Mouse (Mus musculus) naive thymus-derived CD4-positive, alpha-beta T cell, adult 2 months (primary cell): ENCODE data around the gene Senp8.
A peak's percentile ranks its signal among the peaks of the same experiment; 100 is the strongest.
"Not testable (repeated sequence)": the region's sequence is repeated elsewhere in the genome, so short reads cannot be mapped to it uniquely, and the experiment has no call there.

Experiments used
- DNase-seq: peaks from one replicate; pipeline ENCODE4 v3.0.0-alpha.2; 2011; ENCODE audit warnings: low read depth

Gene Senp8

GRCm38 (mm10) chr9:59750267-59751065 is at the start of gene Senp8, which contains the start of gene Myo9a:
Gene Senp8 (minus strand): TSS chr9:59750710.
Gene Myo9a (plus strand): TSS chr9:59750896.
- DNase-seq: peak; percentile 100

- not testable (repeated sequence) for DNase-seq
These were observed 16.5 kb upstream of the Senp8 start for GRCm38 (mm10) chr9:59766966-59767461.

GRCm38 (mm10) chr9:59760515-59760914 is 10.0 kb upstream of the Senp8 start:
- DNase-seq: peak; percentile 43

- not testable (repeated sequence) for DNase-seq
These were observed 6.5 kb upstream of the Senp8 start for GRCm38 (mm10) chr9:59757016-59757415.

- no peak for DNase-seq
These were observed 4.7 kb upstream of the Senp8 start for GRCm38 (mm10) chr9:59755199-59755598.

- peak; percentile 30 for DNase-seq
These were observed 1.5 kb upstream of the Senp8 start for GRCm38 (mm10) chr9:59751966-59752365.

- DNase-seq: no peak
These were observed 614 bp upstream of the Senp8 start for GRCm38 (mm10) chr9:59751066-59751581.

- DNase-seq: peak; percentile 43
These were observed 787 bp downstream of the Senp8 start for GRCm38 (mm10) chr9:59749581-59750265.

- DNase-seq: no peak
These were observed 1.5 kb downstream of the Senp8 start for GRCm38 (mm10) chr9:59748969-59749368.

- DNase-seq: no peak
These were observed 2.1 kb downstream of the Senp8 start for GRCm38 (mm10) chr9:59748387-59748786.

GRCm38 (mm10) chr9:59743903-59744302 is 6.6 kb downstream of the Senp8 start:
- no peak for DNase-seq

GRCm38 (mm10) chr9:59740593-59740992 is 9.9 kb downstream of the Senp8 start:
- no peak for DNase-seq

- DNase-seq: no peak
These were observed 15.1 kb downstream of the Senp8 start for GRCm38 (mm10) chr9:59735394-59735793.

- DNase-seq: no peak
These were observed 17.4 kb downstream of the Senp8 start for GRCm38 (mm10) chr9:59733075-59733474.

- DNase-seq: no peak
These were observed 19.4 kb downstream of the Senp8 start for GRCm38 (mm10) chr9:59731136-59731535.

GRCm38 (mm10) chr9:59727569-59728286 is 22.8 kb downstream of the Senp8 start:
- no peak for DNase-seq

GRCm38 (mm10) chr9:59725515-59725914 is 25.0 kb downstream of the Senp8 start:
- DNase-seq: no peak

- no peak for DNase-seq
These were observed 26.6 kb downstream of the Senp8 start for GRCm38 (mm10) chr9:59723791-59724442.

GRCm38 (mm10) chr9:59723096-59723657 is 27.3 kb downstream of the Senp8 start:
- peak; percentile 83 for DNase-seq

- DNase-seq: no peak
These were observed 29.4 kb downstream of the Senp8 start for GRCm38 (mm10) chr9:59721144-59721543.

GRCm38 (mm10) chr9:59718237-59718636 is 32.3 kb downstream of the Senp8 start:
- no peak for DNase-seq
